Mouse (Mus musculus) midbrain, embryonic 11.5 days (tissue): ENCODE measurements around the gene Olfr609. TPM values are rescaled to one million over a fixed set of nuclear protein-coding genes. Genes with fewer than 3 reads are reported as not detected.

ENCODE experiments used
- polyA plus RNA-seq: library from polyadenylated mRNA; unstranded; fragments of >200 nt; fragmentation: Nextera tagmentation; extraction: Ambion mirVana; gene quantifications from 2 replicates; pipeline ENCODE4 v1.2.1, GENCODE M21; 2014

Gene Olfr609
- polyA plus RNA-seq, 1 experiment from 2014 or later, result not detected

Other genes starting within 250 kb of the Olfr609 start
- gene Usp17ld, start 245.6 kb downstream of the Olfr609 start, polyA plus RNA-seq, result not detected in 2 replicates
- gene Olfr596, start 192.4 kb downstream of the Olfr609 start, polyA plus RNA-seq, result not detected in 2 replicates
- gene Olfr597, start 181.7 kb downstream of the Olfr609 start, polyA plus RNA-seq, result not detected in 2 replicates
- not detected in 2 replicates for gene Olfr598, start 174.5 kb downstream of the Olfr609 start, polyA plus RNA-seq
- not detected in 2 replicates for gene Olfr599, start 162.1 kb downstream of the Olfr609 start, polyA plus RNA-seq
- not detected in 2 replicates for gene Olfr600, start 148.4 kb downstream of the Olfr609 start, polyA plus RNA-seq
- gene Olfr601, start 135.4 kb downstream of the Olfr609 start, polyA plus RNA-seq, result not detected in 2 replicates
- gene Olfr603, start 111.9 kb downstream of the Olfr609 start, polyA plus RNA-seq, result not detected in 2 replicates
- gene Usp17lc, start 83.0 kb downstream of the Olfr609 start, polyA plus RNA-seq, result not detected in 2 replicates
- not detected in 2 replicates for gene Olfr605, start 52.6 kb downstream of the Olfr609 start, polyA plus RNA-seq
- not detected in 2 replicates for gene Olfr606, start 49.0 kb downstream of the Olfr609 start, polyA plus RNA-seq
- not detected in 2 replicates for gene Olfr607, start 33.9 kb downstream of the Olfr609 start, polyA plus RNA-seq
- gene Olfr608, start 28.2 kb downstream of the Olfr609 start, polyA plus RNA-seq, result not detected in 2 replicates
- gene Olfr610, start 14.1 kb upstream of the Olfr609 start, polyA plus RNA-seq, result not detected in 2 replicates
- not detected in 2 replicates for gene Olfr611, start 22.8 kb upstream of the Olfr609 start, polyA plus RNA-seq
- not detected in 2 replicates for gene Olfr612, start 44.7 kb upstream of the Olfr609 start, polyA plus RNA-seq
- gene Olfr613, start 50.0 kb upstream of the Olfr609 start, polyA plus RNA-seq, result not detected in 2 replicates
- not detected in 2 replicates for gene Olfr615, start 58.0 kb upstream of the Olfr609 start, polyA plus RNA-seq
- gene Olfr616, start 71.1 kb upstream of the Olfr609 start, polyA plus RNA-seq, result not detected in 2 replicates
- gene Olfr617, start 75.0 kb upstream of the Olfr609 start, polyA plus RNA-seq, result not detected in 2 replicates
- gene Olfr618, start 92.0 kb upstream of the Olfr609 start, polyA plus RNA-seq, result not detected in 2 replicates
- not detected in 2 replicates for gene Olfr619, start 102.5 kb upstream of the Olfr609 start, polyA plus RNA-seq
- gene Olfr620, start 114.5 kb upstream of the Olfr609 start, polyA plus RNA-seq, result not detected in 2 replicates
- gene Olfr622, start 144.6 kb upstream of the Olfr609 start, polyA plus RNA-seq, result not detected in 2 replicates
- not detected in 2 replicates for gene Olfr623, start 165.6 kb upstream of the Olfr609 start, polyA plus RNA-seq
- gene Olfr624, start 173.1 kb upstream of the Olfr609 start, polyA plus RNA-seq, result 0.03 and 0.04 TPM in 2 replicates
- not detected in 2 replicates for gene Olfr625-ps1, start 184.7 kb upstream of the Olfr609 start, polyA plus RNA-seq
- not detected in 2 replicates for gene Olfr243, start 216.6 kb upstream of the Olfr609 start, polyA plus RNA-seq
- gene Olfr628, start 232.3 kb upstream of the Olfr609 start, polyA plus RNA-seq, result not detected in 2 replicates
- gene Olfr629, start 246.9 kb upstream of the Olfr609 start, polyA plus RNA-seq, result not detected in 2 replicates